Mouse (Mus musculus) CD4-positive helper T cell, adult 2 months (primary cell): Measurements from ENCODE around the gene Jazf1.

Experiments used
- DNase-seq: peaks from one replicate; pipeline ENCODE4 v3.0.0-alpha.2; 2012; ENCODE audit warnings: low read depth, missing footprints, low spot score

Jazf1 gene

GRCm38 (mm10) chr6:53067989-53068874, at the start of gene Jazf1:
Jazf1 (minus strand) TSS chr6:53068631.
- peak; percentile 73 for DNase-seq

- no peak for DNase-seq
Observed at GRCm38 (mm10) chr6:53117855-53118254, 49.4 kb upstream of the Jazf1 start.

GRCm38 (mm10) chr6:53086879-53087278, 18.4 kb upstream of the Jazf1 start:
- DNase-seq = no peak

GRCm38 (mm10) chr6:53081241-53081640, 12.8 kb upstream of the Jazf1 start:
- no peak for DNase-seq

DNA sequence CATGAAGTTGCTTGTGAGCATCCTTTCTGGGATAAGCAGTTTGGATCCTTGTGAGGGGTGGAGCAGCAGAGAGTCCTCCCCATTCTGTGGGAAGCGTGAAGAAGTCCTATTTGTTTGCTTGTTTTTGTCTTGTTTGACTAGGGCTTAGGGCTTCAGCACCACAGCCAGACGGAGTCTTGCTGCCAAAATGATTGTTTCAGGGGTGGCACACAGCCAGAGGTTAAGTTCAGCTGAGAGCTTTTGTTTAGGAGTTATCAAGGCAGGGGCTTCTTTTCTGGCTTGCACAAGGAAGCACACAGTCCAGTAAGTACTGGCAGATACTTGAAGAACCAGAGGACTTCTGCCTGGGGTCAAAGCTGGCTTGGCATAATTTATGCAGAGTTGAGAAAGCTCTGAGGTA, 10.2 kb upstream of the Jazf1 start:
- no peak for DNase-seq

DNA sequence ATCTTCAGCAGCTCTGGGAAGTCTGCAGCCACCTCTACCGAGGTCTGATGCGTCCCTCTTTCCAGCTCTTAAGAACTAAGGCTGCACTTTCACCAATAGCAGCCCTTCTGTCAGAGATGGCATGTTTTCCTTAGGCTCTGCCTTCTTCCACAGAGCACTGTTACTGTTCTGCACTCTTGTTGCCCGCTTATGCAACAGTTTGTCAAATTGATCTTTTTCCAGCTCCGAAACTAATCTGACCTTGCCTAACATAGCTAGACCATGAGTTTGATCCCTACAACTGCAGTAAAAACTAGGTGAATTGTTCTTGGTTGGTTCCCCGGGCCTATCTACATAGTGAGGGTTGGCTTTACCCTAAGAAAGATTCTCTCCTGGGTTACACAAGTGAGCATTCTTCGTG, 3.3 kb upstream of the Jazf1 start:
- no peak for DNase-seq

GRCm38 (mm10) chr6:53069976-53070575, 1.6 kb upstream of the Jazf1 start:
- no peak for DNase-seq

DNA sequence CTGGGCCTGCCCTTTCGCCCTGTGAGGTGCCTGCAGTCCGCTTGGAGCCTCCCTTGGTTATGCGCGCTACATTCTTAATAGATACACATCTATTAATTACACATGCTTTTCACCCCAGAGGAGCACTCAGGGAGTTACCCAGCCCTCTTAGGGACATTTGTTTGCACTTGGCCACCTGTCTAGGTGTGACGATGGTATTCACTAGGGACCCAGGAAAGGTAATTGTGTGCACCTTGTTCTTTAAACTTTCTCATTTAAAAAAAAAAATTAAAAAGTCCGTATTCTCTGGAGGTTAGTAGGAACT, 396 bp upstream of the Jazf1 start:
- no peak for DNase-seq

DNA sequence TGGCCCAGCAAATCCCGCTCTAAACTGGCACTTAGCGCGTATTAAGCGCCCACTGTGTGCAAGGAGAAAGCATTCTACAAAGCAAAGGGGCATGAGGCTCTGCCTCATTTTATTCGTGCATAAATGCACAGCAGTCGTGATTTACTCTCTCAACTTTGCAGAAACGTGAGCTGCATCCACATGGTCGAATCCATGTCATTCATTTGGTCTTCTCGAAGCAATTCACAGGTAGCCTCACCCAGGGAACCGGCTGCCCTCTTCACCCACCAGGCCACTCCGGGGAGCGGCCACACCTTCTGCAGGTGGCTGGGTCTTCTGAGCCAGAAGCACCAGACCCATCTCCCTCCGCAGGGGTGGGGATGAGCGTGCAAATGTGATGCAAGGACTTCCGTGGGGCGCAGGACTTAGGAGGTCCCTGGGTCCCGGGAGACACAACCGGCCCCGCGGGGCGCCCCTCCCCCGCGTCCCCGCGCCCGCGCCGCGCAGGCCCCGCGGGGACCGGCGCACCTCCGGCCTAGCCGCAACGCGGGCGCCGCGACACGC, 914 bp downstream of the Jazf1 start:
- DNase-seq = peak; percentile 29

DNA sequence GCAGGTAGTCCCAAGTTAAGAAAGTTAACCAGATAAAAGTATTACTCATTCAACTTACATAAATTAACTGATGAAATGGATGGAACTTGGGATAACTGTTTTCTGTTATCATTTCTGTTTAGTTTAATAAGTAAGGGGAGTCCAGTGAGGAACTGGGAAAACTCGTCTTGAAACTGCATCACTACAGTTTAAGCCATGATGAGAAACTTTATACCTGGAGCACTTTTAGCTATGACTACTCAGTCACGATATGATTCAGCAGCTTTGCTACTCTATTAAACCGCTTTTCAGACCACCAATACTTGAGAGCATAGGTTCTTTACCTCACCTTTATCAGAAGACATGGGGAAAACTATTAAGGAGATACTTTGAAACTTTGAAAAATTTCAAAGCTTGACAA, 1.5 kb downstream of the Jazf1 start:
- DNase-seq = no peak

DNA sequence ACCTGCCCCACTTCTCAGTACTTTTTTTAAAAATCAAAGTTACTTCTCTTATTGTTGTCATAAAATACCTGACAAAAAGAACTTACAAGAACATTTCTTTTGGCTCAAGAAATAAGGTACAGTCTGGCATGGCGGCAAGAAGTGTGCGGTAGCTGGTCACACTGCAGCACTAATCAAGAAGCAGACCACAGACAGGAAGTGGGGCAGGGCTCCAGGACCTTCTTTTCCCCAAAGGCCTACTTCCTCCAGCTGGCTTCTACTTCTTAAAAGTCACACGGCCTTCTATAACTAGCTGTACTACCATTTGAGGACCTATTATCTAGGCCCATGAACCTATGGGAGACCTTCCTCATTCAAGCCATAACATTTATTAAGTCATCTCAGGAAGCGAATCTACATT, 4.4 kb downstream of the Jazf1 start:
- no peak for DNase-seq

DNA sequence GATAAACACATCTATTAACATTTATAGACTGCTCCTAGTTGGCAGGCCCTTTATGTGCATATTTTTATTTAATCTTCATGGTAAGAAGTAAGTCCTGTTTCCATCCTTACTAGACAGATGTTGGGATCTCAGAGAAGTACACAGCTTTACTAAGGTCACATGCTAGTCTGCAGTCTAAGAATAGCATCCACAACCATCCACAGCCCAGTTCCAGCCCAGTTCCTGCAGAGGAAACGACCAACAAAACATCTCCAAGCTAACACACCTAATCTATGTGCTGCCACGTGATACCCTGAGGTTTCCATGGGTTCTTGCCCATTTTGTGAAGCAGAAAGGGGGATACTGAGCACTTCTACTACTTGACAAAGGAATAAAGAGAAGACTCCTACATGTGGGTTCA, 13.5 kb downstream of the Jazf1 start:
- DNase-seq = no peak

DNA sequence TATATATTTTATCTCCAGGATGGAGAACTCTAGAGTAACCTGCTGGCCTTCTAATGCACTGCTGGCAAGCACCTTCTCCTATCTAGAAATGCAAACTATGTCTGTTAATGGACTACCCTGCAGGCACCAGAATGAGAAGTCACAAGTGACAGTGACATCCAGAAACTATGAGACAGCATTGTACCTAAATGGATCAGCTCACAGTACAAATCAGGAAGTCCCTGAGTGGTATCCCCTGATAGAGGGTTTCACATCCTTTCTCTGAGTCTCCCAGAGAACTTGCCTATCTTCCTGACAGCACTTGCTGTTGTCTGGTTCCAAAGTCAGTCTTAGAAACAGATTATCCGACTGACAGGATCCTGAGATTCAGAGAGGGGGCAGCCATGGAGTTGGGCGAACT, 22.9 kb downstream of the Jazf1 start:
- no peak for DNase-seq

GRCm38 (mm10) chr6:53038176-53038575, 30.3 kb downstream of the Jazf1 start:
- peak; percentile 7 for DNase-seq

DNA sequence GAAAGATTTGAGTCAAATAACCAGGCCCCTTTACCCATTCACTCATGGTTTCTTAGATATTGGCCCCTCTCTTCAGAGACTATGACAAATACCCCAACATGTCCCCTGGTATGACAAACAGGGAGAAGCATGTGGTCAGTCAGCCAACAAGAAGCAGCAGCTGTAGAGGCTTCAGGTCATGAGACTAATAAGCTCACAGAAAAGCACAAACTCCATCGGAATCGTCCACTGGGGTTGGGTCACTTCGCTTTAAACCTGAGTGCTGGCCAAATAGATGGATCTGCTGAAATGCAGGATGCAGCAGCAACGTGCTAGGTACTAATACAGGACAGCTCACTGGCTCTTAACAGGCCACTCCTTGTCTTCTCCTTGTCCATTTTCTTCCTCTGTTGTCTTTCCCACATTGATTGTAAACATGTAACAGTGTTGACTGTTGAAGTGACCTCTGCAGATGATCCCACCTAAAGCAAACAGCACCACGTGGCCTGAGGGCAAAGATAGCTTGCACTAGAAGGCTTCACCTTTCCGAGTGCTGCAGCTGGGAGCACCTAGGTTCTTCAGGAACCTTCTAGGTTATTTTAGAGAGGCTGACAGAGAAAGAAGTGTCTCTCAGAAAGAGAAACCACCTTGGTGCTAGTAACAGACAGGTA, 33.9 kb downstream of the Jazf1 start:
- no peak for DNase-seq

DNA sequence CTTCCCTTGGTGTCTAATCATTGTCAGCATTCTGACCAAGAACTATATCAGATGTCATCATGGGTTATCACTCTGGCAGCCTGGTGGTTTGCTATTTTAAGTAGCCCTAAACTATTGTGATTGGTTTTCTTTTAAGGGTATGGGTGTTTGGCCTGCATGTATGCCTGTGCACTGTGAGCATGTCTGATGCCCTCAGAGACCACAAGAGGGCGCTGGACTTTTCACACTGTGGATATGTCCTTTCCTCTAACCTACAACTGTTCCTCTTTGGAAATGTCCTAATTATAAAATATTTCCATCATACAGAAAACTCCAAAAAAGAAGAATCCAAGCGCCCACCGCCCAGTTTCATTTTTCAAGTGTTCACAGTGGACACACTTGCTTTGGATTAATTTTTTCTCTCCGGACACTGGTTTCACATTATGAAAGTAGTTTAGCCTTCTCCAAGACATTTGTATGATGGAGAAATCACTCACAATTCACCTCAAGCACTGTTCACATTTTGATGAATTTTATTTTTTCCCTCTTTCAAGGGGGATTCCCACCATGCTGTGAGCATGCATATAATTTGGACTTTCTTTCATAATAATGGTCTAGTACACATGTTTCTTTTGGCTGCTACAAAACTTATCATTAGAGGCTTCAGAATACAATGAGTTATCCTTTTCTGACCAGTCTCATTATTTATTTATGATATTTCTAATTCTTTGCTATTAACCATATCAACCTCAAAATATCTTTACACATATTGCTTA, 35.5 kb downstream of the Jazf1 start:
- DNase-seq = peak; percentile 8

DNA sequence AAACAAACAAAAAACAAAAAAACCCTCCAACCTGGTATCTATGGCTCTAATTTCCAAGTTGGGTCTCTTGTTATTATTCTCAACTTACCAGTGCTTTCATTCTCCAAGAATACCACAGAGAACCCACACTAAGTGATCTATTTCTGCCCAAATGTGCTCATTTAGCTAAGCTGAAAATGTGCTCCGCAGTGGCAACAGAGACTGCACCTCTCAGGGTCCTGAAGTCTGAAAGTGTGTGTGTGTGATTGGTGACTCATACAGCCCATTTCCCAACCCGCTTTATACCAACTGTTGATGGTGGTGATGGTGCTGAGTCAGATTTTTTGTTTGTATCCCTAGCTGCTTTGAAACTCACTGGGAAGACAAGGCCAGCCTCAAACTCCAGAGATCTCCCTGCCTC, 46.4 kb downstream of the Jazf1 start:
- no peak for DNase-seq

DNA sequence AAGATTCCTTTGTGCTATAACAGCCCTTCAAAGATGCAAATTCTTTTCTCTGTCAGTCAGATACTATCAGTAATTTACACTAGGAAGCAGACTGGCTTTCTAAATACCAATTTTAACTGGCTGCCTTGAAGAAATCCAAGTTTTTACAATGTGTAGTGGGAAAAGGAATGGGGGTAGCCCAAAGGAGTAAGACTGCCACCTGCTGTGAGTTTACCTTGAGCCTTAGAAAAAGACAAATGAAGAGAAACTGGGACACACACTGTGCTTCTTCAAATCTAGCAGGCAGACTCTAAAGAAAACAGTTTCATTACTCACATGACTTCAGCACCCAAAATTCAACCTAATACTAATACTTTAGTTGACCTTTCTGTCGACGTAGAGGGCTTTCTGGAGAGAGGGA, 47.4 kb downstream of the Jazf1 start:
- no peak for DNase-seq

- no peak for DNase-seq
Observed at GRCm38 (mm10) chr6:53017357-53018205, 50.9 kb downstream of the Jazf1 start.

GRCm38 (mm10) chr6:53014460-53015455, 53.7 kb downstream of the Jazf1 start:
- no peak for DNase-seq
